Mouse (Mus musculus) brain, embryonic 14.5 days (tissue): ENCODE results near the gene Ly6g6f.

Source experiments
- CTCF ChIP-seq: fragments of 200-500 bp; IDR thresholded peaks from 2 replicates; pipeline ENCODE4 v1.5.1; 2012; ENCODE audit warnings: inconsistent platforms, mild to moderate bottlenecking, moderate library complexity, borderline replicate concordance; ENCODE audit not compliant: insufficient read depth, insufficient read length; ENCODE audit errors: extremely low read depth
- POLR2A ChIP-seq: fragments of 200-500 bp; IDR thresholded peaks from 2 replicates; pipeline ENCODE4 v1.6.1; 2012; ENCODE audit warnings: mild to moderate bottlenecking, inconsistent platforms, borderline replicate concordance; ENCODE audit not compliant: poor library complexity, insufficient read depth, insufficient read length, severe bottlenecking; ENCODE audit errors: extremely low read depth

DNA sequence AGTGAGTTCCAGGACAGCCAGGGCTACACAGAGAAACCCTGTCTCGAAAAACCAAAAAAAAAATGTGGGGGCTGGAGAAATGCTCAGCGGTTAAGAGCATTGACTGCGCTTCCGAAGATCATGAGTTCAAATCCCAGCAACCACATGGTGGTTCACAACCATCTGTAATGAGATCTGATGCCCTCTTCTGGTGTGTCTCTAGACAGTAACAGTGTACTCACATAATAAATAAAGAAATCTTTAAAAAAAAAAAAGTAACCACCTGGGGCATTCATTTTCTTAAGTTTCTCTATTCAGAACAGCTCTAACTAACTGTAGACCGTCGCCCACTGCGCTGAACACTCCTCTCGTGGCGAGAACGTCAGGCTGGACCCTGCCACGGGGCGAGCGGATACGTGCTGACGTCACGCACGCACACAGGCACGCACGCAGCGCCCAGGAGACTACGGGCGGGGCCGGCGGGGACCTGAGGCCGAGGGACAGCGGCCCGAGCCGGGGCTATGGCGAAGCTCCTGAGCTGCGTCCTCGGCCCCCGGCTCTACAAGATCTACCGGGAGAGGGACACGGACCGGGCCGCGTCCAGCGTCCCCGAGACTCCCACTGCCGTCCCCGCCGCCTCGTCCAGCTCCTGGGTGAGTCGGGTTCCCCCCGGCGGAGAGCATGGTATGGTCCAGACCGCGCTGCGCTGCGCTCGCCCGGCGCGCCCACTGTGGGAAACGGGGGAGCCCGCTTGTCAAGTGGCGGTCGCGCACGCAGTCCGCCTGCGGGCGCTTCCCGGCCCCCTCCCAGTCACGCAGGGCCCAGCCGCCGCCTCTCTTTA is 3.6 kb upstream of the Ly6g6f start, which contains the start of gene Abhd16a:
- TF ChIP-seq CTCF: no peak
- TF ChIP-seq POLR2A: peak; percentile 90
